Mouse (Mus musculus) urinary bladder, postnatal 14 days (tissue): ENCODE data around the gene Sst.

Experiments
- DNase-seq: peaks from one replicate; pipeline ENCODE4 v3.0.0; 2021; ENCODE audit warnings: low spot score

Sst gene

DNA sequence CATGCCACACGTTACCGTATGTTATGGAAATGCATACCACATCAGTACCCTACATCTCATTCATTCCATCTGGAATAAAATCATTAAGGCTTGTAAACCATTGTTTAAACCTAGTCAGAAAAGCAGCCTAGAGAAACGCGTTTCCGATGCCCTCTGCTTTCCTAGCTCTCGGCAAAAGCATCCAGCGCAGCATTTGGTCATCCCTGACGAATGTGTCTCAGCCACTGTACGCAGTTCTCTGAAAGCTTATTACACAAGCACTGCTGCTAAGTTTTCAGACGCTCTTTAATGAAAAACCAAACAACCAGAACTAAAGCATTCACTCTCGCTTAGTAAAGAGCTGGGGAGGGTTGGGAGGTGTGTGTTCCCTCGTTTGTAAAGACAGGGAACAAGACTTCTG lies 5.7 kb downstream of the Sst start:
- no peak for DNase-seq

DNA sequence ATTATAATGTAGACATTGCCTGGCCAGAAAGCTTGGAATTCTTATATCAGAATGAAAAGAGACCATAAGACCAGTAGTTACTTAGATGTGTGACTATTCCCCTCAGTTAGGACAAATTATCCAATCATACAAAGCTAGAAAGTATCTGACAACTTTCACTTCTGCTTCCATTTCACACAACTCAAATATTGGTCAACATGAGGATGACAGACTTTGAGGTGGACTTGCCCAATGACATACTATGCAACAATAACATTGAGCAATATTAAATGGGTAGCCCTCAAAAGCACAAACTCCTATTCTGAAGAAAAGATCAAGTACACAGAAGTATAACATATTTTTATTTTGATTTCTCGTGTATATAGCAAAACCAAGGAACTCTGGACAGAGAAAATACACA lies 35.5 kb downstream of the Sst start:
- no peak for DNase-seq

DNA sequence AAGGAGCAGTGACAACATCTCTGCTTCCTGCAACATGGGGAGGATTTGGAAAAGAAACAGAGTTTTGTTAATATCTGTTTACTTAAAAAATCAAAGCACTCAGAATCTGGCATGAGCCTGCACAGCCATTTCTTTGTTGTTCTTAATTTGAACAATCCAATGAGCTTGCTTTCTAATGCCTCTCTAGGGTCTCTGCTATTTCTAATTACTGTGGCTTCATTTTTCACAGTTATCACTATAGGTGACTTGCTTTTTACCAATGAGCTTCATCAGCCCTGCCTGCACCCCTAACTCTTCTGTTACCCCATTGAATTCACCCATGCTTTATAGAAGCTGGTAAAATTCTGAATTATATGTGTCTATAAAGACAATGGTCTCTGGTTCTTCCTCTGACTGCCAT lies 41.0 kb downstream of the Sst start:
- DNase-seq: no peak

DNA sequence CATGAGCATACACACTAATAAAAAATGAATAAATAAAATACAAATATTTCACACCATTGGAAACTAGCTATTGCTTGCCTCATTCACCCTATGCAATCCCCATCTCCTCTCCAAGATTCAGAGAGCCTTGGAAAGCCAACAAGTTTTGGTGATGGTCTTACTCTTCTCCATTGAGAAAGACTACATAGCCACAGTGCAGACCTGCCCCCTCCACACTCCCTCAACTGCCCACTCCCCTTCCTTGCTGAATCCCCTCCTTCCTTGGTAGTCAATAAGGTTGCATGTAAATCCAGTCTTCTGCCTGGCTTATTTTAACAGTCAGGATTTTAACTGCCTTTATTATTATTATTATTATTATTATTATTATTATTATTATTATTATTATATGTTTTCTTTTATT lies 41.6 kb downstream of the Sst start:
- no peak for DNase-seq

DNA sequence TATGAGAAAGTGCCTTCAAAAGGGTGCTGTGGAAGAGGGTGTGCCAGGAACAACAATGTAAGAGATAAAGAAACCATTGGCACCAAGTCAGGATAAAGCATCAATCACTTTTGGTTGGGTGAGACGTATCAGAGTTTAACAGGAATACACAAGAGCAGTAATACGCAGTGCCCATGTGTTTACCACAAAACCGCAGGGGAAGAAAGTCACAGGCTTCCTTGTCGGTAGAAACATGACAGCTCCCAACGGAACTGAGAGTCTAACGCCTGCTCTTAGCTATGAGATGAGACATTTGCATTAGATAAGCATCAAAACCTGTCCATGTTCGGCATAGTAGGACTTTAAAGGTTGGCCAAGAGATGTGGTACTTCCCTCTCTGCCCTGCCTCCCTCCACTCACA lies 46.1 kb downstream of the Sst start:
- DNase-seq: no peak

DNA sequence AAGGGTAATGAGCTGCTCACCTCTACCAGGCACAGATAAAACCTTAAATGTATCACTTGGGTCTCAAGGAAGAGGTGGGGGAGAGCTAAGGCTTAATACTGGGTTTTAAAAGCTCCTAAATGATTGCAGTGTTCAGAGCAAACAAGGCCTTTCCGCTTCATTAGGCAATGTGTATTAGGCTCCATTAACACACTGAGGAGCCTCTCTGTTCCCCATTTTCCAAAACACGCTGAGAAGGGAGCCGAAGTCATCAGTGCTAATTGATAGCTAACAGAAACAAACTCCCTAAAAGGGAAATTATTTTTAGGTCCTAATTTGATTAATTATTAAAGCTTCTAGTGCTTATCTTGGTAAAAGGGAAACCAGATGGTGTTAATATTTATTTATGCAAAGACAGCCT lies 48.1 kb downstream of the Sst start:
- DNase-seq: no peak
